Mouse (Mus musculus): ENCODE results near the gene Zcchc24.

The Zcchc24 gene

GRCm38 (mm10) chr14:25747996-25748756, 20.7 kb downstream of the Zcchc24 start:
- no peak for DNase-seq (ENCODE audit: low read depth)

GRCm38 (mm10) chr14:25746971-25747945, 21.6 kb downstream of the Zcchc24 start:
- DNase-seq (ENCODE audit: low read depth): no peak

- DNase-seq (ENCODE audit: low read depth): no peak
Measured at GRCm38 (mm10) chr14:25746371-25746770, 22.5 kb downstream of the Zcchc24 start.

GRCm38 (mm10) chr14:25745365-25746184, 23.3 kb downstream of the Zcchc24 start:
- no peak for DNase-seq (ENCODE audit: low read depth)

- DNase-seq (ENCODE audit: low read depth): no peak
Measured at GRCm38 (mm10) chr14:25742943-25743342, 25.9 kb downstream of the Zcchc24 start.

GRCm38 (mm10) chr14:25741840-25742367, 26.9 kb downstream of the Zcchc24 start:
- no peak for DNase-seq (ENCODE audit: low read depth)

GRCm38 (mm10) chr14:25741211-25741610, 27.6 kb downstream of the Zcchc24 start:
- DNase-seq (ENCODE audit: low read depth): no peak

GRCm38 (mm10) chr14:25739957-25740565, 28.8 kb downstream of the Zcchc24 start:
- DNase-seq (ENCODE audit: low read depth): no peak

- no peak for DNase-seq (ENCODE audit: low read depth)
Measured at GRCm38 (mm10) chr14:25738591-25739001, 30.2 kb downstream of the Zcchc24 start.

GRCm38 (mm10) chr14:25736589-25736988, 32.2 kb downstream of the Zcchc24 start:
- DNase-seq (ENCODE audit: low read depth): no peak

- no peak for DNase-seq (ENCODE audit: low read depth)
Measured at GRCm38 (mm10) chr14:25736140-25736539, 32.7 kb downstream of the Zcchc24 start.

GRCm38 (mm10) chr14:25734736-25735716, 33.8 kb downstream of the Zcchc24 start:
- DNase-seq (ENCODE audit: low read depth): no peak

GRCm38 (mm10) chr14:25727149-25727510, 41.7 kb downstream of the Zcchc24 start:
- no peak for DNase-seq (ENCODE audit: low read depth)

GRCm38 (mm10) chr14:25726226-25727148, 42.4 kb downstream of the Zcchc24 start:
- DNase-seq (ENCODE audit: low read depth): peak; percentile 44

- no peak for DNase-seq (ENCODE audit: low read depth)
Measured at GRCm38 (mm10) chr14:25725690-25726089, 43.1 kb downstream of the Zcchc24 start.

GRCm38 (mm10) chr14:25725032-25725497, 43.8 kb downstream of the Zcchc24 start:
- no peak for DNase-seq (ENCODE audit: low read depth)

GRCm38 (mm10) chr14:25720962-25721707, 47.7 kb downstream of the Zcchc24 start:
- no peak for DNase-seq (ENCODE audit: low read depth)

- DNase-seq (ENCODE audit: low read depth): peak; percentile 30
Measured at GRCm38 (mm10) chr14:25719371-25719770, 49.5 kb downstream of the Zcchc24 start.
